Mouse (Mus musculus) forebrain, embryonic 14.5 days (tissue): Measurements from ENCODE around the gene Apba1. TPM values are rescaled to one million over a fixed set of nuclear protein-coding genes. Genes with fewer than 3 reads are reported as not detected.
A peak's percentile ranks its signal among the peaks of the same experiment; 100 is the strongest.

Experiments
- ATAC-seq: fragments of 200-750 bp; cut with Nextera tagmentation; 2 replicates; pipeline ENCODE4 v1.8.0; 2017; ENCODE audit warnings: mild to moderate bottlenecking, moderate library complexity
- DNase-seq: peaks from one replicate; pipeline ENCODE4 v3.0.0-alpha.2; 2015; ENCODE audit warnings: low spot score
- H3K27ac ChIP-seq: fragments of 300-500 bp; sonication (generic); 2 replicates; pipeline ENCODE4 v1.5.1; 2014; ENCODE audit warnings: low read depth, mild to moderate bottlenecking, control low read depth, low read length, moderate library complexity
- H3K27me3 ChIP-seq: fragments of 300-500 bp; sonication (generic); replicated peaks from 2 replicates; pipeline ENCODE4 v1.6.1; 2014; ENCODE audit warnings: low read length, control low read depth, mixed read lengths; ENCODE audit not compliant: control insufficient read depth, insufficient read depth
- H3K36me3 ChIP-seq: fragments of 300-500 bp; sonication (generic); 2 replicates; pipeline ENCODE4 v1.6.1; 2014; ENCODE audit warnings: low read length, control low read depth; ENCODE audit not compliant: control insufficient read depth, insufficient read depth
- H3K4me1 ChIP-seq: fragments of 300-500 bp; sonication (generic); 2 replicates; pipeline ENCODE4 v1.6.1; 2014; ENCODE audit warnings: antibody characterized with exemption, low read length, control low read depth; ENCODE audit not compliant: control insufficient read depth, insufficient read depth
- H3K4me2 ChIP-seq: fragments of 300-500 bp; sonication (generic); 2 replicates; pipeline ENCODE4 v1.6.1; 2014; ENCODE audit warnings: mild to moderate bottlenecking, control low read depth, low read length
- H3K4me3 ChIP-seq: fragments of 300-500 bp; sonication (generic); 2 replicates; pipeline ENCODE4 v1.5.1; 2014; ENCODE audit warnings: low read depth, low read length, control low read depth
- H3K9ac ChIP-seq: fragments of 300-500 bp; sonication (generic); 2 replicates; pipeline ENCODE4 v1.6.1; 2014; ENCODE audit warnings: mild to moderate bottlenecking, low read length, control low read depth, moderate library complexity
- H3K9me3 ChIP-seq: fragments of 300-500 bp; sonication (generic); replicated peaks from 2 replicates; pipeline ENCODE4 v1.6.1; 2016; ENCODE audit warnings: low read length, control low read depth, mixed read lengths; ENCODE audit not compliant: control insufficient read depth
- WGBS: fragments of 180-500 bp; shearing (Covaris S2); extraction: QIAGEN DNeasy Blood & Tissue Kit; methylation state at CpG from one replicate; pipeline ENCODE4 v1.1.7; 2014; 5-methylcytosine and 5-hydroxymethylcytosine counted together
- polyA plus RNA-seq: library from polyadenylated mRNA; unstranded; fragments of >200 nt; fragmentation: Nextera tagmentation; extraction: Ambion mirVana; gene quantifications from 2 replicates; pipeline ENCODE4 v1.2.1, GENCODE M21; 2014

The Apba1 gene
- polyA plus RNA-seq, 1 experiment from 2014 or later, result 5.1 TPM

DNA sequence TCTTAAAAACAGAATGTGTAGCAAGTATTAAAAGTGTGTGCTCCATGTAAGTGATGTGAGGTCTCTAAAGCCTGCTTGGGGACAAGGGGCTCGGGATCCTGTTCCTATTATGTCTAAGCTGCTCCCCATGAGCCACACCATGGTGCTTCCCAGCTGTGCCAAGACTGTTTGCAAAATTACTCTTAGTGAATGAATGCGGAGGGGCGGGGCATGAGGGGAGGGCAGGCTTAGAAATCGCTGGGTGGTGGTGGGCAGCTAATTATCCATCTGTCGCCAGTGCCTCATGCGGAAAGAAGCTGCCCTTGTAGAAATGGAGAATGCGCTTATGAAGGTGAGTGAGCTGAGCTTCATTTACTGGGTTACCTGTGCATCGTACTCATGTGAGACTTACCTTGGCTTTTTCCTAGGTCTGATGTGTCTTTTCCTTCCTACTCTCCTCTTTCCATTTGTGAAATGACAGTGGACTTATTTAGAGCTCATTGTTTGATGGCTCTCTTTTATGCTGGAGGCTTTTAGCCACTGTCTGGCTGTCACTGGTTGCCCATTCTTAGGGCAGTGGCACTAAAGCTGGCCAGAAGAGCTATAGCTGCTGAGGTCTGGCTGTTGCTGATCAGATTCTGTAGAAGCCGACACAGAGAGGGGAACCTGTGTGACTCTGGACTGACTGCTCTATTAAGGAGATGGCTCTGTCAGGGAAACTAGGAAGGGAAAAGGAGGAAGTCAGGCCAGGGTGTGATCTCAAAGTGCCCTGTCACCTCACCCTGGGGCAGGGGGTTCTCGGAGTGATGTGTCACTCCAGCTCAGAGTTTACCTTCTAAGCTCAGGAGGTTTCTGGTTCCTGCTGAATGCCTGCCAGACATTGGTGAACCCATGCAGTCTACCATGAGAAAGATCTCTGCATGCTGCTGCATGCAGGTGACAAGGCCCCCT lies 12.1 kb downstream of the Apba1 start:
- 15% methylated on average over 10 of the region's 10 CpGs for WGBS
- Histone ChIP-seq H3K9me3 (no peaks in the 10 kb centered on the region), H3K27ac (peak overlapping the region; percentile 39), H3K4me3 (no peak overlapping the region), H3K27me3 (no peaks in the 10 kb centered on the region), H3K4me1 (peaks cover 14% of the 10 kb centered on the region), H3K4me2 (peak overlapping the region; percentile 33), H3K36me3 (no peaks in the 10 kb centered on the region), H3K9ac (peak overlapping the region; percentile 45)
- peak; percentile 86 for DNase-seq
- ATAC-seq, result peak; percentile 86

DNA sequence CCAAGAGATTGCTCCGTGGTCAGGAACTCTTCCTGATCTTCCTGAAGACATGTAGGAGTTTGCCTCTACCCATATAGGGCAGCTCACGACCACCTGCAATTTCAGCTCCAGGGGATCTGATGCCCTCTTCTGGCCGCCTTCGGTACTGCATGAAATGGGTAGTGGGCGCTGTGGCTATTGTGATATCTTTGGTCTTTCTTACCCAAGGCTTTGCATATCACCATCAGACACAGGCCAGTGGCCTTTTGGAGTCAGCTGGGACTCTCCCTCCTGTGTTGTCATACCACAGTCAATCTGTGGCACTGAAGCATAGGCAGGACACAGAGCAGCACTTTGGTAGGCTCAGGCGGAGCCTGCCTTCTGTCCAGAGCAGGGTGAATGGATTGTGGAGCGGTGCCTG lies 13.3 kb downstream of the Apba1 start:
- DNase-seq (no peak), ATAC-seq (no peak)
- Histone ChIP-seq H3K4me3 (no peak overlapping the region), H3K27me3 (no peaks in the 10 kb centered on the region), H3K9me3 (no peaks in the 10 kb centered on the region), H3K36me3 (no peaks in the 10 kb centered on the region), H3K4me1 (peaks cover 14% of the 10 kb centered on the region), H3K27ac (no peak overlapping the region), H3K4me2 (no peak overlapping the region), H3K9ac (no peak overlapping the region)
- 72% methylated on average over 7 of the region's 7 CpGs for WGBS

DNA sequence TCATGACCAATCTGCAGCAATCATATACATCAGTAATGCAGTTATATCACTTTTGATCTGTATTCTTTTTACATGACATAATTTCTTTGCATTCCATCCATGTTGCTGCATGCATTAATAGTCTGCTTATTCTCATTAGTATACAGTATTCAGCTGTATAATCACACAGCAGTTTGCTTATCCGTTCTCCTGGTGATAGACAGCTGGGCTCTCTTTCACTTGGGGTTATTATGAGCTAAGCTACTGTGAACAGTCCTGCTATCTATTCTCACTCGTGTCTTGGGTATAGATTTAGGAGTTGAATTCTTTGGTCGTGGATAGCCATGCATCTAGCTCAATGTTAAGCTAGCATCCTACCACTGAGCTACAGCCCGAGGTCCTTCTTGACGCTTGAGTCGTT lies 16.7 kb downstream of the Apba1 start:
- H3K36me3 ChIP-seq, result no peaks in the 10 kb centered on the region
- no peaks in the 10 kb centered on the region for H3K27me3 ChIP-seq
- DNase-seq (peak; percentile 36), ATAC-seq (peak; percentile 61; the same call in 1 of the 2 replicates)
- H3K9me3 ChIP-seq, result no peaks in the 10 kb centered on the region
- no peak overlapping the region for H3K9ac ChIP-seq
- no peak overlapping the region for H3K27ac ChIP-seq
- WGBS, result 68% methylated on average over 6 of the region's 6 CpGs
- peaks cover 9% of the 10 kb centered on the region for H3K4me1 ChIP-seq
- H3K4me2 ChIP-seq, result no peak overlapping the region
- H3K4me3 ChIP-seq, result no peak overlapping the region

DNA sequence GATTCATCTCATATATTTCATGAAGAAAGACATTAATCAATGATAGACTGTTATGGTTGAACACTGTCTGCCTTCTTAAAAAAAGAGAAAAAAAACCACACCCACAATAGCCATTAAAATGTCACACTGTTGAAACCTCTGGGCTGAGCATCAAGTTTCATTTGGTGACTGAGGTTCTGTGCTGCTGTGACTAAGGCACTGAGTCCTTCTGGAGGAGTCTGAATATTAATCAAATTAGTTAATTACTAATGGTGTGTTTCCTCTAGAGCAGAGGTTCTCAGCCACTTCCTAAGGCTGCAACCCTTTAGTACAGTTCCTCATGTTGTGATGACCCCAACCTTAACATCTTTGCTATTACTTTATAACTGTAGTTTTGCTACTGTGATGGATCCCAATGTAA lies 20.4 kb downstream of the Apba1 start:
- H3K4me2 ChIP-seq, result no peak overlapping the region
- DNase-seq (no peak), ATAC-seq (no peak)
- H3K27me3 ChIP-seq, result no peaks in the 10 kb centered on the region
- H3K36me3 ChIP-seq, result no peaks in the 10 kb centered on the region
- H3K9ac ChIP-seq, result no peak overlapping the region
- H3K4me1 ChIP-seq, result peaks cover 8% of the 10 kb centered on the region; the same call in 1 of the 2 replicates
- H3K4me3 ChIP-seq, result no peak overlapping the region
- no peak overlapping the region for H3K27ac ChIP-seq
- H3K9me3 ChIP-seq, result no peaks in the 10 kb centered on the region

DNA sequence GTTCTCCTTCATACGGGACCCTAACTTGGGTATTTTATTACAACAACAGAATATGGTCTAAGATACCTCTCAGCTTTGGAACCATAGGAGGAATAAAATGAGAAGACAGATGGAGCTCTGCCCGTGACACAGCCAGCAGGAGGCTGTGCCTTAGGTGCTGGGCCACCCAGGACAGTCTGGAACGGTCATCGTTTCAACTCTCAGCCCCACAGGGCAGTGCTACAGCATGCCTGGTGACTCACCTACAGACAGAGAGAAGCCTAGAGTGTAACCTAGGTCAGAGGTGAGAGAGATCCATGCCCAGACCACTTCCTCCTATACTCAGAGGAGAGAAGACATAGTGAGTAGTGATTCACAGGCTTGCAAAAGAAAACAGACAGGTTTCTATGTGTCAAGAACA lies 21.4 kb downstream of the Apba1 start:
- H3K4me2 ChIP-seq, result no peak overlapping the region
- H3K9me3 ChIP-seq, result no peaks in the 10 kb centered on the region
- 92% methylated on average over 4 of the region's 4 CpGs for WGBS
- no peak overlapping the region for H3K27ac ChIP-seq
- H3K36me3 ChIP-seq, result no peaks in the 10 kb centered on the region
- peaks cover 8% of the 10 kb centered on the region; the same call in 1 of the 2 replicates for H3K4me1 ChIP-seq
- DNase-seq, result no peak
- H3K9ac ChIP-seq, result no peak overlapping the region
- H3K27me3 ChIP-seq, result no peaks in the 10 kb centered on the region
- ATAC-seq, result no peak
- H3K4me3 ChIP-seq, result no peak overlapping the region

DNA sequence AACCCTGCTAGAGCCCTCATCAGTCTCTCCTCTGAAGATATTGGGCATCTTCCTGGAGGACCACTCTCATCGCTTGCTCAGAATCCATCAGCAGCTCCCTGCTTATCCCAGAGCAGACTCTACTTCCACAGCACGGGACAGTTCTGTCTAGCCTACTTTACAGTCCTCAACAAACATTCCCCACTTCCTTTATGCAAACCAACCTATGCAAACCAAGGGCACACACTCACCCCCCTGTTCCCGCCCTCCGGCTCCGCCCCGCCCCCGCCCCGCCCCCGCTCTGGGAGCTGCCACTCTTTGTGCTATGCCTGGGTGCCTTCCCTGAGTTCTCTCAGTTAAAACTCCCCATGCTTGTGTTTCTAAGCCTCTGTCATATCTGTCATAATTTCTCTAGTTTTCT lies 23.3 kb downstream of the Apba1 start:
- Histone ChIP-seq H3K36me3 (no peaks in the 10 kb centered on the region), H3K4me3 (no peak overlapping the region), H3K27me3 (no peaks in the 10 kb centered on the region), H3K9me3 (no peaks in the 10 kb centered on the region), H3K9ac (no peak overlapping the region), H3K27ac (no peak overlapping the region), H3K4me2 (0 out of 2 replicates have a peak overlapping the region, but pooled peaks have one; percentile 9), H3K4me1 (peaks cover 8% of the 10 kb centered on the region; the same call in 1 of the 2 replicates)
- peak; percentile 30 for DNase-seq
- ATAC-seq, result peak; percentile 83; the same call in 1 of the 2 replicates
- WGBS, result 8% methylated on average over 9 of the region's 9 CpGs

DNA sequence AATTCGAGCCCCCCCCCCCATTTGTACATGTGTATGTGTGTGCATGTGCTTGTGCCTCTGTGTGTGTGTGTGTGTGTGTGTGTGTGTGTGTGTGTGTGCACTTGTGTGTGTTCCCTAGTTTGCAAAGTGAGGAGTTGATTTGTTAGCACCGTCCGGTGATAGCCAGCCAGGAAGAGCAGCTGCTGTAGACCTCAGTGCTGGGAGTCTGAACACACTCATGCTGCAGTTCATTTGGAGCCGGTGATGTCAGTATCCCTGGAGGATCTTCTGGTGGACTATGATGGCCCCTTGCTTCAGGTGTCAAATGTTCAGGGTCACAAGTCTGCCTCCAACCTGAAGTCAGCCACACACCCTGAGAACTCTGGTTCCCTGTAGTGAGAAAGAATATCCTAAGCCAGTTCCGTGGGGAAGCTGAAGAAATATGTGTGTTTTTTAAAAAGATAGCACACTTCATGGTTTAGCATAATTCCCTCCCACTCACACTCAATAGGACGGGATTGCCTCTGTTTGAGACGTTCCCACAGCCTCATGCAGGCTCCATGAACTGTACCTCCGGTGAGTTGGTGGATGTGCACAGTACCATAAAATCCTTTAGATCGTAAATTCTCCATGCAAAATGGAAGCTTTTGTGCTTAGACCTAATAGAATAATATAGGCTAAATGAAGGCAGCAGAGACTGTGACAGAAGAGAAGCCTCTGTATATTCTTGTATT lies 29.9 kb downstream of the Apba1 start:
- DNase-seq (no peak), ATAC-seq (no peak)
- Histone ChIP-seq H3K9me3 (no peaks in the 10 kb centered on the region), H3K4me1 (no peaks in the 10 kb centered on the region), H3K27me3 (no peaks in the 10 kb centered on the region), H3K27ac (no peak overlapping the region), H3K36me3 (no peaks in the 10 kb centered on the region), H3K9ac (no peak overlapping the region), H3K4me2 (no peak overlapping the region), H3K4me3 (no peak overlapping the region)
- 73% methylated on average over 9 of the region's 9 CpGs for WGBS

DNA sequence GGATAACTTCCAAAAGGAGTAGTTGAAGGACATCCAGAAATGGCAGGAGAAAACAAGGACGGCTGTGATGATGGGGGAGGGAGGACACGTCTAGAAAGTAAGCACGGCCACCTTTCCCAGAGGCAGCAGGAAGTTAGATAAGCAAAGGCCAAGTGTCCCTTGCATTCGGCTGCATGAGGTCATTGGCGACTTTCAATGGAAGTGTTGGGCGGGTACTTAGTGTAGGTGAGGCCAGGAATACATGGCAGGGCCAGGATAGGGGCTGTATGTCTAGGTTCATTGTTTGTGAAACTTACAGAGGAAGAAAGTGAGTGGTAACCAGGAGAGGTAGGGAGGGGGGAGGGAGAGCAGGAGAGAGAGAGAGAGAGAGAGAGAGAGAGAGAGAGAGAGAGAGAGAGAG lies 33.0 kb downstream of the Apba1 start:
- Histone ChIP-seq H3K9me3 (no peaks in the 10 kb centered on the region), H3K9ac (no peak overlapping the region), H3K27ac (no peak overlapping the region), H3K4me3 (no peak overlapping the region), H3K4me1 (0 out of 2 replicates have a peak, but pooled peaks cover 2% of the 10 kb centered on the region), H3K36me3 (no peaks in the 10 kb centered on the region), H3K4me2 (no peak overlapping the region), H3K27me3 (no peaks in the 10 kb centered on the region)
- no peak for DNase-seq
- ATAC-seq, result no peak
- 83% methylated on average over 6 of the region's 6 CpGs for WGBS

DNA sequence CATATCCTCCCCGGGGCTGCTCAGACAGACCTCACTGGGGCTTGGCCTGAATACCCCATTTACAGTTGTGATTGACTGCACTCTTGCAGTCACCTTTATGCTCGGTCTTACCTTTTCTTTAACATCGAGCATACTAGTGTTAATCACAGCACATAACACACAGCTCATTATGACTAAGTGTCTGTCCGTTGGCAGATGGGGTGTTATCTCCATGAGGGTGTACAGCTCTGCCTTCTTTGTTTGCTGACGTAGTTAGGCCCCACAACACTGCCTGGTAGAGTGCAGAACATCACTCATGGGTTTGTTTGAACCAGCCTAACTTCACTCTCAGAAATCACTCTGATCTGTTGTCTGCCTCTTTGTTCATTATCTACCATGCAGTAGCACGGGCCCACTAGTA lies 33.9 kb downstream of the Apba1 start:
- DNase-seq (no peak), ATAC-seq (no peak)
- 80% methylated on average over 6 of the region's 6 CpGs for WGBS

More for the DNA sequence above, 33.9 kb downstream of the Apba1 start:
- Histone ChIP-seq H3K4me3 (no peak overlapping the region), H3K4me2 (no peak overlapping the region), H3K27me3 (no peaks in the 10 kb centered on the region), H3K27ac (no peak overlapping the region), H3K36me3 (no peaks in the 10 kb centered on the region), H3K9me3 (no peaks in the 10 kb centered on the region), H3K4me1 (0 out of 2 replicates have a peak, but pooled peaks cover 2% of the 10 kb centered on the region), H3K9ac (no peak overlapping the region)
